Mouse (Mus musculus) hindbrain, embryonic 10.5 days (tissue): ENCODE results near the gene Brinp2. TPM values are rescaled to one million over a fixed set of nuclear protein-coding genes. Genes with fewer than 3 reads are reported as not detected.

ENCODE experiments used
- DNase-seq: peaks from one replicate; pipeline ENCODE4 v3.0.0-alpha.2; 2017; ENCODE audit warnings: low spot score
- H3K27ac ChIP-seq: fragments of 300-500 bp; sonication (generic); 2 replicates; pipeline ENCODE4 v1.5.1; 2016; ENCODE audit warnings: mild to moderate bottlenecking, moderate library complexity
- H3K27me3 ChIP-seq: fragments of 300-500 bp; sonication (generic); 2 replicates; pipeline ENCODE4 v1.6.1; 2016; ENCODE audit warnings: mild to moderate bottlenecking; ENCODE audit not compliant: poor library complexity, insufficient read depth, severe bottlenecking
- H3K36me3 ChIP-seq: fragments of 300-500 bp; sonication (generic); 2 replicates; pipeline ENCODE4 v1.6.1; 2016; ENCODE audit warnings: mild to moderate bottlenecking, moderate library complexity
- H3K4me1 ChIP-seq: fragments of 300-500 bp; sonication (generic); replicated peaks from 2 replicates; pipeline ENCODE4 v1.6.1; 2016; ENCODE audit warnings: mild to moderate bottlenecking
- H3K4me3 ChIP-seq: fragments of 300-500 bp; sonication (generic); 2 replicates; pipeline ENCODE4 v1.5.1; 2016; ENCODE audit warnings: mild to moderate bottlenecking, moderate library complexity
- H3K9me3 ChIP-seq: fragments of 300-500 bp; sonication (generic); 2 replicates; pipeline ENCODE4 v1.6.1; 2016; ENCODE audit warnings: mild to moderate bottlenecking, moderate library complexity
- WGBS: fragments of 180-500 bp; shearing (Covaris S2); methylation state at CpG from one replicate; pipeline ENCODE4 v1.1.7; 2016; 5-methylcytosine and 5-hydroxymethylcytosine counted together
- polyA plus RNA-seq: library from polyadenylated mRNA; unstranded; fragments of >200 nt; fragmentation: Nextera tagmentation; extraction: Ambion mirVana; gene quantifications from 2 replicates; pipeline ENCODE4 v1.2.1, GENCODE M21; 2016

The Brinp2 gene
- polyA plus RNA-seq, 1 experiment from 2014 or later = 2.1 TPM

DNA sequence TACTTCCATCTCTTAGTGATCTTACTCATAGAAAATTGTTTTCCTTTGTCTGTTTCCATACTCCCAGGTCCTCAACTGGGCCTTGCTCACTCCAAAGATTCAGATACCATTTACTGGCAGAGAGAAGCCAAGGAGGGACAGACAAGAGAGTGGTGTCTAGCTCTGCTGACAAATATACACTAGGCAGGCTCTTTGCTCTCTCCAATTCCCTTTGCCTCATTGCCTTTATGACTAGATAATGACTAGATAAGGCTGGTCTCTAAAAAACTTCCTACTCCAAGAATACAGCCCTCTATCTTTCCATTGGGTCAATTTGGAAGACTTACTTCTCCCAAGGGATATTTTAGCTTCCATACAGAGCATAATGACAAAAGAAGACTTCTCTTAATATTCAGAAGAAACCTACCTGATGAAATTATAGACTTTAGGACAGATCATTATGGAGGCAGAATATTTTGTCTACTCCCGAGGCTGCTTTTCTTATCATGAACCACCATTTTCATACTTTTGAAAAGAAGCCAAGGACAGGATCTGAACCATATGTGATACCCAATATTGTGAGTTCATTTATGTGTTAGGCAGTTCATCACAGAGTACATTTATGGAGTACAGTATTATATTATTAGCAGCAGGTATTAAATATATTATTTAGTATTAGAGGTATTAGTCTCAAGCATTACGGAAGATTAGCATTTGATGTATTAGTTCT is 114.1 kb downstream of the Brinp2 start:
- no peaks in the 10 kb centered on the region for H3K27me3 ChIP-seq
- no peaks in the 10 kb centered on the region for H3K9me3 ChIP-seq
- no peak overlapping the region for H3K27ac ChIP-seq
- H3K4me3 ChIP-seq = no peak overlapping the region
- WGBS = 94% methylated on average over 2 of the region's 2 CpGs
- H3K4me1 ChIP-seq = no peaks in the 10 kb centered on the region
- no peaks in the 10 kb centered on the region for H3K36me3 ChIP-seq
- no peak for DNase-seq

DNA sequence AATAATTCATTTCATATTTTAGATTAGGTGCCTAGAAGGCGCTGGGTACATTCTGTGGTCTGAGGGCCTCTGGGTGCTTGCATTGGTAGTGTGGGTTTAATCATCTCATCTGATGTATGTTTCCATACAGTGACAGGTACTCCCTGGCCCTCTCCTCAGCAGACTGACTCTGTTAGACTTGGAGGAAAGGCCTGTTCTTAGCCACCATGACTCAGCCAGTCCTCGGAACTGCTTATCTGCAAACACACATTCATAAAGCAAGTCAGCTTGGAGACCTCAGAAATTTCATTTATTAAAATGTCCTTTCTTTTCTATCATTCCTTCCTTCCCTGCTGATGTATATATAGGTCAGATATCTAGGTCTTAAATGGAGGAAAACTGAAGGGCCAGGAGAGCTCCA is 116.3 kb downstream of the Brinp2 start:
- no peak overlapping the region for H3K4me3 ChIP-seq
- H3K27me3 ChIP-seq = no peaks in the 10 kb centered on the region; the same call in 1 of the 2 replicates
- H3K27ac ChIP-seq = no peak overlapping the region
- DNase-seq = no peak
- 91% methylated on average over 2 of the region's 2 CpGs for WGBS
- no peaks in the 10 kb centered on the region for H3K36me3 ChIP-seq
- H3K4me1 ChIP-seq = no peaks in the 10 kb centered on the region
- no peaks in the 10 kb centered on the region for H3K9me3 ChIP-seq

DNA sequence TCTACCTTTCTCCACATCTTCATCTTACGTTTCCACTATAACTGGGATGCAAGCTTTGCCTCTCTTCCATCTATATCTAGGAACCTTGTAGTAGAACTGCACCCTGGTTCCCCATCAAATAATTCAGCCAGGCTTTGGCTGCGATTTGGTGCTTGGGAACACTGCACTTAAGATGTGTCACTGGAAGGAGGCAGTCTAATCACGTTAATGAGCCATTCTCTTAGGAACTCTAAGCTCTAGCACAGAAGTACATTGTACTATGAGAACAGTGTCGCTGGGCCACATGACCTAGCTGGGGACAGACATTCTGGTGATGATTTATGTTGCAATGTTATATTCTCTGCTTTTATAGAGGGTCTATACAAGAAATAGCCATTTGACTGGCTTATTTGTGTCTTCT is 117.4 kb downstream of the Brinp2 start:
- Histone ChIP-seq H3K4me1 (no peaks in the 10 kb centered on the region), H3K9me3 (no peaks in the 10 kb centered on the region), H3K27ac (no peak overlapping the region), H3K36me3 (no peaks in the 10 kb centered on the region), H3K27me3 (no peaks in the 10 kb centered on the region; the same call in 1 of the 2 replicates), H3K4me3 (no peak overlapping the region)
- no peak for DNase-seq
- WGBS = 67% methylated on average over 4 of the region's 4 CpGs

DNA sequence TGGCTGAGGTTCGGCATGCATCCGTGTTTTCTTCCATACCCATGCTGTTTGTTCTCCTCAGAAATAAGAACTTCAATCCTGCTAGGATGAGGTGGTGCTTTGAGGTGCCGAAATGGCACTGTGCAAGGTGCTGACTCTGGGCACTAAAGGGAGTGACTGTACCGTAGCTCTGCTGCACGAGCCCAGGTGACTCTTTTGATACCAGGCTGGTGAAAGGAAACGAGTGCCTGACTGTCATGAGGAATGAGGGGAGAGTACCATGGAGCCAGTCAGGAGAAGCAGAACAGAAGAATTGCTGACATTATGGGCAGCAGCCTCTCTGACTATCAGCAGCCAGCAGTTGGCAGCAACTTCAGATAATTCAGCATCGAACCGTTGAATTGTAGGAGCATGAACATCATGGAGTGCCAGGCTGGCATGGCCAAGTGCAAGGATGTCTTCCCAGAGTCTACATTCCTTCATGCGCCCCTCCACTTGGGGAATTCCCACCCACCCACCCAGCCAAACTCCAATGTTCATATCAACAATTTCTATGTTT is 127.4 kb downstream of the Brinp2 start:
- no peaks in the 10 kb centered on the region for H3K36me3 ChIP-seq
- H3K27me3 ChIP-seq = peaks cover 25% of the 10 kb centered on the region
- peaks cover 25% of the 10 kb centered on the region for H3K4me1 ChIP-seq
- 91% methylated on average over 9 of the region's 9 CpGs for WGBS
- no peaks in the 10 kb centered on the region for H3K9me3 ChIP-seq
- DNase-seq = no peak
- H3K27ac ChIP-seq = no peak overlapping the region
- no peak overlapping the region for H3K4me3 ChIP-seq

DNA sequence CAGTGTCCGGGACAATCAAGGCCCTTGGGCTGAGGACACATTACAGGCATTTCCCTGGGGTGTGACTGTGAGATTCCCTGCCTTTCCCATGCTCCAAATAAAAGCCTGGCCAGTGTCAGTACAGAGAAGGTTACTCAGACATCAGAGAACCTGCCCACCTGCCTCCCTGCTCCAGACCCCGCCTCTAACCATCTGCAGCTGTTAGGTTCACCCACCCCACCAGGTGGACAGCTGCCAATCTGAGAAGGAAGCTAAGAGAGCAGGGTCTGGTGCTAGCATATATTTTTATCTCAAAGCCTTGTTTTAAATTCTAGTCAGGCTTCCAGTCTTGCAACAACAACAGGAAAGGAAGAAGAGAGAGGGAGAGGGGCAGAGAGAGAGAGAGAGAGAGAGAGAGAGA is 128.9 kb downstream of the Brinp2 start:
- Histone ChIP-seq H3K27ac (peak overlapping the region; percentile 62), H3K36me3 (no peaks in the 10 kb centered on the region), H3K27me3 (peaks cover 18% of the 10 kb centered on the region), H3K9me3 (no peaks in the 10 kb centered on the region), H3K4me3 (no peak overlapping the region), H3K4me1 (peaks cover 25% of the 10 kb centered on the region)
- no peak for DNase-seq
- WGBS = 71% methylated on average over 2 of the region's 2 CpGs

DNA sequence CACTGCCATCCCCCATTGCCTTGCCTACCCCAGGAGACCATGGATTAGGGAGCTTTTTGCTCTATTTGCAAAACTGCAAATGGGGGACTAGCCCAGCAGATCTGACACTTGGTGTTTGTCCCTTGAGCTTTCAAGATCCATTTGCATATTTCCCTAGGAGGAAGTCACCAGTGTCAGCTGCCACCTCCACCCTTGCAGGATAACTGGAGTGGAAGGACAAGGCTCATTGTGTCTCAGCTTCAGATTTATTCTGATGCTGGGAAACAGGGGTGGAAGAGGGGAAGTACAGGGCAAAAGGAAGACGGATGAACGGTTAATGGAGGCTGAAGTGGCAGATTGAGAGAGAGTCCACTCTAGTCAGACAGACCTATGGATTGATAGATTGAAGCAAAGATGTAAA is 129.4 kb downstream of the Brinp2 start:
- H3K4me1 ChIP-seq = peaks cover 26% of the 10 kb centered on the region
- WGBS = 61% methylated on average over 2 of the region's 2 CpGs
- H3K27ac ChIP-seq = peak overlapping the region; percentile 62; the same call in 1 of the 2 replicates
- no peak for DNase-seq
- no peaks in the 10 kb centered on the region for H3K36me3 ChIP-seq
- H3K27me3 ChIP-seq = peaks cover 14% of the 10 kb centered on the region
- H3K4me3 ChIP-seq = no peak overlapping the region
- no peaks in the 10 kb centered on the region for H3K9me3 ChIP-seq

DNA sequence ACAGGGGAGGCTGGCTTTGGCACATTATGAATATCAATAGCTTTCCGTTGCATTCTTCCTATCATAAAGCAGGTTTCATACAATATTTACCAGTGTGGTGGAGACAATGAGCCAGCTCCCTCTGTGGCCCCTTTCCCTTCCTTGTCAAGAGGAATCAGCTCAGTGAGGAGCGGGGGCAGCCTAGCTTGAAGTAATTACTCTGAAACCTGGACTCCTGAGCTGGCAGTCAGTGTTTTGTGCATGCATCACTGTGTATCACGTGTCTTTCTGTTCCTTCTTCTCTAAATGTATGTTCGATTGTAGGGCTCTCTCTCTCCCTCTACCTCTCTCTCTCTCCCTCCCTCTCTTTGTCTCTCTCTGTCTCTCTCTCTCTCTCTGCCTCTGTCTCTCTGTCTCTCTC is 135.1 kb downstream of the Brinp2 start:
- Histone ChIP-seq H3K9me3 (no peaks in the 10 kb centered on the region), H3K27ac (peak overlapping the region; percentile 51; the same call in 1 of the 2 replicates), H3K27me3 (peaks cover 3% of the 10 kb centered on the region; the same call in 1 of the 2 replicates), H3K4me3 (no peak overlapping the region), H3K36me3 (no peaks in the 10 kb centered on the region), H3K4me1 (peaks cover 33% of the 10 kb centered on the region)
- DNase-seq = no peak
- WGBS = 28% methylated on average over 4 of the region's 4 CpGs

DNA sequence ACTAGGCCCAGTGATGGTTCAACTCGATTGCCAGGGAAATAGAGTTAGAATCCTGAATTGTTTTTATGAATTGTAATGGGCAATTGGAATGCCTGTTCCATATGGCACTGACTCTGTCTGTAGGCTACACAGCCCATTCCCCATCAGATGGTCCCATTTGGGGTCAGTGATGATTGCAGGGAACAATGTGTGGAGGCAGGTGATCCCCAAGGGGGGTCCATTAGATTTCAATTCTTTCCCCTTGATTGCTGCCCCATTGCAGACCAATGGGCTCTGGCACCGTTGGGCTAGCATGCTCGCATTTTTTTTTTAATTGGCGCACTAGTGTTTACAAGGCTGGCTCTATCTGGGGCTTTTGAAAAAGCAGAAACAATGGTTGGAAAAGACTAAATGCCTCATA is 136.0 kb downstream of the Brinp2 start:
- no peak for DNase-seq
- Histone ChIP-seq H3K27me3 (peaks cover 3% of the 10 kb centered on the region; the same call in 1 of the 2 replicates), H3K27ac (no peak overlapping the region), H3K36me3 (no peaks in the 10 kb centered on the region), H3K9me3 (no peaks in the 10 kb centered on the region), H3K4me1 (peaks cover 33% of the 10 kb centered on the region), H3K4me3 (no peak overlapping the region)
- WGBS = 77% methylated on average over 4 of the region's 4 CpGs

DNA sequence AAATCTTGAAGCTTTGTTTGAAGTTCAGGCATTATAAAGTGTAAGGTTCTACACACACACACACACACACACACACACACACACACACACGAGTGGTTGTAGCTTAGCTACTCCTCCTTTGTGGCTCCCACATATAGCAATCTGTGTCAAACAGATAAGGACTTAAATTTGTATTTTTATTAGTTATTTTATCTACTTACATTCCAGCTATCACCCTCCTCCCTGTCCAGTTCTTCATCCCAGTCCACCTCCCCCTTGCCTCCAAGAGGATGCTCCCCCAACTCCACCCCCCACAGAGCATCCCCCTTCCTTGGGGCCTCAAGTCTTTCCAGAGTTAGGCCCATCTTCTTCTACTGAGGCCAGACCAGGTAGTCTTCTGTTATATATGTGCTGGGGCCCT is 137.4 kb downstream of the Brinp2 start:
- 66% methylated on average over 1 of the region's 1 CpGs for WGBS

DNA sequence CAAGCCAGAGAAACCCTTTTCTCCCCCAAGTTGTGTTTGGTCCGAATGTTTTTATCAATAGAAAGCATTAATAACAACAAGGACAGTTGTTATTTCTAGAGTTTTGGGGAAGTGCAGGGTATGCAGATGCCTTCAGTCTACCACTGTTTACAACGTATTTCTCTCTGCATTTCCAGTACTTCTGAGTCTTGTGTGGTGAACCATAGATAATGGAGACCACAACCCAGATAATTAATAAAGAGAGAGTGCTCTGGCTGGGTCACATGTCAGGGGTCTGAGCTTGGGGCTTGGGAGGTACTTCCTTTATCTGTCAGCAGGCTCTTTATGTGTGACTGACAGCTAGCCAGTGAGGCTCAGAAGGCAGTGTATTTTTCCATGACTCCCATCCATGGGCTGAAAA is 137.8 kb downstream of the Brinp2 start:
- H3K27ac ChIP-seq = no peak overlapping the region
- no peak overlapping the region for H3K4me3 ChIP-seq
- peaks cover 33% of the 10 kb centered on the region for H3K4me1 ChIP-seq
- no peaks in the 10 kb centered on the region for H3K9me3 ChIP-seq
- 56% methylated on average over 2 of the region's 2 CpGs for WGBS
- H3K27me3 ChIP-seq = peaks cover 3% of the 10 kb centered on the region; the same call in 1 of the 2 replicates
- H3K36me3 ChIP-seq = no peaks in the 10 kb centered on the region
- DNase-seq = no peak

More for the DNA sequence above, 137.4 kb downstream of the Brinp2 start:
- DNase-seq = no peak
- Histone ChIP-seq H3K36me3 (no peaks in the 10 kb centered on the region), H3K4me3 (no peak overlapping the region), H3K27ac (no peak overlapping the region), H3K27me3 (peaks cover 3% of the 10 kb centered on the region; the same call in 1 of the 2 replicates), H3K9me3 (no peaks in the 10 kb centered on the region), H3K4me1 (peaks cover 33% of the 10 kb centered on the region)

DNA sequence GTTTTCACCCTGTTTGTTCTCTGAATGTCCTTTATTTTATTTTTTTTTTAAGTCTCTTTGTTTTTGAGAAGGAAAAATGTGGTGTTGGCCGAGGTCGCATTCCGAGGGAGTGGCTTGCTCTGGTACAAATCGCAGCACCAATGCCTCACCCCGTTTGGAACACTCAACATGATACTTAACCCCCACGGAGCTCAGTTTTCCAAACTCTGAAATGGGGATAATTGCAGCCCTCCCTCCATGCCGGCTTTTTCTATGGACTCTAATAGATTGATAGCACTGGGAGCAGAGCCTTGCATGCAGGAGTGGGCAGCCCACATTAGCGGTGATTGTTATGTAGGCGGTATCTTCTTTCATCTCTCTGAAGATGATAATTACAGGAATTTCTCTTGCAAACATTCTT is 140.5 kb downstream of the Brinp2 start:
- H3K27me3 ChIP-seq = peaks cover 3% of the 10 kb centered on the region; the same call in 1 of the 2 replicates
- DNase-seq = no peak
- H3K9me3 ChIP-seq = no peaks in the 10 kb centered on the region
- H3K27ac ChIP-seq = no peak overlapping the region
- H3K4me3 ChIP-seq = no peak overlapping the region
- peaks cover 21% of the 10 kb centered on the region for H3K4me1 ChIP-seq
- WGBS = 69% methylated on average over 9 of the region's 9 CpGs
- no peaks in the 10 kb centered on the region for H3K36me3 ChIP-seq

DNA sequence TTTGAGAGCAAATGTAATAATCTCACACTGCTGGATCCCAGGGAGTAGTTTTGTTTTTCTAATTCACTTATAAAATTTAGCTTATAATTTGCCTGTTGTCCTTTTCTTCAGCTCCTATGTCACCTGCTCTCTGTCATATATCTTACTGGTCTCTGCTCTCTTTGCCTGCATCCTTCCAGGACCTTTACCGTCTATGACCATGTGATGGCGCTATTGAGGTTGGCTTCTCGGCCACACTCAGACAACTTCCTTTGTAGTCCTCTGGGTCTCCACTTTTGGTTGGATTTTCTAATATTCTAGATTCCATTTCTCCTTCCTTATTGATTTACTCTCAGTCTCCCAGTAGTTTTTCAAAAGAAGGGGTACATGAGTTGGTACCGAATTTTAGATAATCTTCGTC is 141.4 kb downstream of the Brinp2 start:
- Histone ChIP-seq H3K27ac (no peak overlapping the region), H3K9me3 (no peaks in the 10 kb centered on the region), H3K4me3 (no peak overlapping the region), H3K4me1 (peaks cover 15% of the 10 kb centered on the region), H3K36me3 (no peaks in the 10 kb centered on the region), H3K27me3 (peaks cover 3% of the 10 kb centered on the region; the same call in 1 of the 2 replicates)
- no peak for DNase-seq
- WGBS = 45% methylated on average over 5 of the region's 5 CpGs

DNA sequence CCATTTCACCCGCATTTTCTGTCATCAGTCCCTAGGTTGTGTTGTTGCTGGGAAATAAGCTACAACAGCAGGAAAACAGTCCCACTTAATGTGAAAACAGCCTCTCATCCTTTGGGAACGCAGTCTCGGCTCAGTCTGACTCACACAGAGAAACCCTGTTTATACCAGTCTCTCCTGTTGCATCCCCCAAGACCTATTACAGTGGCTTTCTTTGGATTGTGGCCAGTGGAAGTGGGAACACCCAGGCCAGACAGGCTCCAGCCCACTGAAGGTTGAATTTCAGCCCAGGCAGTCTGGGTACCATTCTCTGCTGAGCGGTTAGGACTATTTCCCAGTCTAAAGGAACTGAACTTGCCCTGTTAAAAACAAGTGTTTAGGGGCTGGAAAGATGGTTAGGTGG is 142.4 kb downstream of the Brinp2 start:
- H3K4me3 ChIP-seq = no peak overlapping the region
- no peak overlapping the region for H3K27ac ChIP-seq
- H3K4me1 ChIP-seq = peaks cover 10% of the 10 kb centered on the region
- H3K9me3 ChIP-seq = no peaks in the 10 kb centered on the region
- H3K36me3 ChIP-seq = no peaks in the 10 kb centered on the region
- DNase-seq = no peak
- no peaks in the 10 kb centered on the region for H3K27me3 ChIP-seq
- WGBS = 86% methylated on average over 4 of the region's 4 CpGs
